Mouse (Mus musculus) heart, embryonic 15.5 days (tissue): ENCODE measurements around the gene Ahr. TPM values are rescaled to one million over a fixed set of nuclear protein-coding genes. Genes with fewer than 3 reads are reported as not detected.

Source experiments
- ATAC-seq: fragments of 200-750 bp; cut with Nextera tagmentation; replicated peaks from 2 replicates; pipeline ENCODE4 v1.8.0; 2017; ENCODE audit warnings: low read depth, moderate TSS enrichment; ENCODE audit not compliant: insufficient number of reproducible peaks, insufficient read depth, low FRiP score
- H3K27ac ChIP-seq: fragments of 300-500 bp; sonication (generic); 2 replicates; pipeline ENCODE4 v1.5.1; 2015; ENCODE audit warnings: mild to moderate bottlenecking, inconsistent platforms
- H3K27me3 ChIP-seq: fragments of 300-500 bp; sonication (generic); 2 replicates; pipeline ENCODE4 v1.6.1; 2015; ENCODE audit warnings: inconsistent platforms
- H3K36me3 ChIP-seq: fragments of 300-500 bp; sonication (generic); 2 replicates; pipeline ENCODE4 v1.6.1; 2015; ENCODE audit warnings: mild to moderate bottlenecking, inconsistent platforms
- H3K4me1 ChIP-seq: fragments of 300-500 bp; sonication (generic); replicated peaks from 2 replicates; pipeline ENCODE4 v1.6.1; 2015; ENCODE audit warnings: inconsistent platforms
- H3K4me2 ChIP-seq: fragments of 300-500 bp; sonication (generic); 2 replicates; pipeline ENCODE4 v1.6.1; 2015; ENCODE audit warnings: inconsistent platforms, mild to moderate bottlenecking, moderate library complexity
- H3K4me3 ChIP-seq: fragments of 300-500 bp; sonication (generic); 2 replicates; pipeline ENCODE4 v1.5.1; 2015; ENCODE audit warnings: mild to moderate bottlenecking, inconsistent platforms
- H3K9ac ChIP-seq: fragments of 300-500 bp; sonication (generic); 2 replicates; pipeline ENCODE4 v1.6.1; 2015; ENCODE audit warnings: mild to moderate bottlenecking, inconsistent platforms
- H3K9me3 ChIP-seq: fragments of 300-500 bp; sonication (generic); replicated peaks from 2 replicates; pipeline ENCODE4 v1.6.1; 2016; ENCODE audit warnings: inconsistent platforms
- WGBS: fragments of 180-500 bp; shearing (Covaris S2); methylation state at CpG from one replicate; pipeline ENCODE4 v1.1.7; 2015; ENCODE audit warnings: mixed read lengths; 5-methylcytosine and 5-hydroxymethylcytosine counted together
- polyA plus RNA-seq: library from polyadenylated mRNA; unstranded; fragments of >200 nt; fragmentation: Nextera tagmentation; extraction: Ambion mirVana; gene quantifications from 2 replicates; pipeline ENCODE4 v1.2.1, GENCODE M21; 2015

Ahr gene
- polyA plus RNA-seq, 1 experiment from 2014 or later: 2.4 TPM

GRCm38 (mm10) chr12:35534114-35534753 is 604 bp downstream of the Ahr start:
- WGBS: under 1% methylated on average over 49 of the region's 49 CpGs
- peak; percentile 53 for ATAC-seq
- H3K27ac ChIP-seq: peak overlapping the region; percentile 37; the same call in 1 of the 2 replicates
- no peaks in the 10 kb centered on the region for H3K36me3 ChIP-seq
- peak overlapping the region; percentile 89 for H3K4me3 ChIP-seq
- peak overlapping the region; percentile 73 for H3K9ac ChIP-seq
- peak overlapping the region; percentile 99 for H3K4me2 ChIP-seq
- peaks cover 5% of the 10 kb centered on the region; the same call in 1 of the 2 replicates for H3K4me1 ChIP-seq
- no peaks in the 10 kb centered on the region for H3K27me3 ChIP-seq
- no peaks in the 10 kb centered on the region for H3K9me3 ChIP-seq

- peak overlapping the region; percentile 31; the same call in 1 of the 2 replicates for H3K27ac ChIP-seq
- H3K4me1 ChIP-seq: peaks cover 5% of the 10 kb centered on the region; the same call in 1 of the 2 replicates
- no peak for ATAC-seq
- peak overlapping the region; percentile 89 for H3K4me3 ChIP-seq
- H3K9ac ChIP-seq: peak overlapping the region; percentile 73; the same call in 1 of the 2 replicates
- no peaks in the 10 kb centered on the region for H3K36me3 ChIP-seq
- H3K4me2 ChIP-seq: peak overlapping the region; percentile 99
- no peaks in the 10 kb centered on the region for H3K9me3 ChIP-seq
- no peaks in the 10 kb centered on the region for H3K27me3 ChIP-seq
Observed at GRCm38 (mm10) chr12:35533748-35534113, 1.1 kb downstream of the Ahr start.

GRCm38 (mm10) chr12:35533133-35533532 is 1.7 kb downstream of the Ahr start:
- peak overlapping the region; percentile 33 for H3K4me2 ChIP-seq

GRCm38 (mm10) chr12:35532151-35532550 is 2.7 kb downstream of the Ahr start:
- Histone ChIP-seq H3K27ac (no peak overlapping the region), H3K4me1 (peaks cover 5% of the 10 kb centered on the region; the same call in 1 of the 2 replicates), H3K4me3 (peak overlapping the region; percentile 8; the same call in 1 of the 2 replicates), H3K4me2 (peak overlapping the region; percentile 31; the same call in 1 of the 2 replicates), H3K9ac (no peak overlapping the region), H3K27me3 (no peaks in the 10 kb centered on the region), H3K9me3 (no peaks in the 10 kb centered on the region), H3K36me3 (no peaks in the 10 kb centered on the region)
- ATAC-seq: no peak
- WGBS: 14% methylated on average over 5 of the region's 5 CpGs

More at GRCm38 (mm10) chr12:35533133-35533532, 1.7 kb downstream of the Ahr start:
- no peaks in the 10 kb centered on the region for H3K36me3 ChIP-seq
- no peak for ATAC-seq
- H3K4me1 ChIP-seq: peaks cover 5% of the 10 kb centered on the region; the same call in 1 of the 2 replicates
- no peak overlapping the region for H3K9ac ChIP-seq
- H3K27ac ChIP-seq: no peak overlapping the region
- H3K9me3 ChIP-seq: no peaks in the 10 kb centered on the region
- peak overlapping the region; percentile 20; the same call in 1 of the 2 replicates for H3K4me3 ChIP-seq
- 60% methylated on average over 5 of the region's 5 CpGs for WGBS
- H3K27me3 ChIP-seq: no peaks in the 10 kb centered on the region

- ATAC-seq: no peak
- no peaks in the 10 kb centered on the region for H3K36me3 ChIP-seq
- no peak overlapping the region for H3K27ac ChIP-seq
- no peaks in the 10 kb centered on the region for H3K9me3 ChIP-seq
- H3K4me1 ChIP-seq: peaks cover 5% of the 10 kb centered on the region; the same call in 1 of the 2 replicates
- H3K9ac ChIP-seq: no peak overlapping the region
- no peak overlapping the region for H3K4me3 ChIP-seq
- H3K27me3 ChIP-seq: no peaks in the 10 kb centered on the region
- H3K4me2 ChIP-seq: no peak overlapping the region
Observed at GRCm38 (mm10) chr12:35530587-35530986, 4.3 kb downstream of the Ahr start.

GRCm38 (mm10) chr12:35527429-35527828 is 7.4 kb downstream of the Ahr start:
- Histone ChIP-seq H3K9me3 (no peaks in the 10 kb centered on the region), H3K4me3 (no peak overlapping the region), H3K9ac (no peak overlapping the region), H3K4me2 (no peak overlapping the region), H3K27ac (no peak overlapping the region), H3K27me3 (no peaks in the 10 kb centered on the region), H3K36me3 (no peaks in the 10 kb centered on the region), H3K4me1 (no peaks in the 10 kb centered on the region)
- 57% methylated on average over 6 of the region's 6 CpGs for WGBS
- ATAC-seq: no peak

- Histone ChIP-seq H3K27ac (no peak overlapping the region), H3K4me2 (no peak overlapping the region), H3K4me1 (no peaks in the 10 kb centered on the region), H3K9ac (no peak overlapping the region), H3K4me3 (no peak overlapping the region), H3K9me3 (no peaks in the 10 kb centered on the region), H3K27me3 (no peaks in the 10 kb centered on the region), H3K36me3 (no peaks in the 10 kb centered on the region)
- WGBS: 80% methylated on average over 9 of the region's 9 CpGs
- ATAC-seq: no peak
Observed at GRCm38 (mm10) chr12:35522585-35523103, 12.2 kb downstream of the Ahr start.

GRCm38 (mm10) chr12:35515621-35516020 is 19.2 kb downstream of the Ahr start:
- Histone ChIP-seq H3K36me3 (no peaks in the 10 kb centered on the region), H3K27me3 (no peaks in the 10 kb centered on the region), H3K4me2 (no peak overlapping the region), H3K4me1 (peaks cover 5% of the 10 kb centered on the region; the same call in 1 of the 2 replicates), H3K9me3 (no peaks in the 10 kb centered on the region), H3K27ac (peak overlapping the region; percentile 7; the same call in 1 of the 2 replicates), H3K9ac (no peak overlapping the region), H3K4me3 (no peak overlapping the region)
- WGBS: 39% methylated on average over 3 of the region's 3 CpGs
- no peak for ATAC-seq

- H3K27ac ChIP-seq: no peak overlapping the region
- H3K4me2 ChIP-seq: no peak overlapping the region
- H3K36me3 ChIP-seq: no peaks in the 10 kb centered on the region
- H3K27me3 ChIP-seq: no peaks in the 10 kb centered on the region
- no peaks in the 10 kb centered on the region for H3K9me3 ChIP-seq
- ATAC-seq: no peak
- 56% methylated on average over 2 of the region's 2 CpGs for WGBS
- H3K4me1 ChIP-seq: peaks cover 5% of the 10 kb centered on the region; the same call in 1 of the 2 replicates
- no peak overlapping the region for H3K4me3 ChIP-seq
- no peak overlapping the region for H3K9ac ChIP-seq
Observed at GRCm38 (mm10) chr12:35514671-35515070, 20.2 kb downstream of the Ahr start.

- H3K9me3 ChIP-seq: no peaks in the 10 kb centered on the region
- H3K27me3 ChIP-seq: no peaks in the 10 kb centered on the region
- no peak overlapping the region for H3K4me2 ChIP-seq
- WGBS: 81% methylated on average over 5 of the region's 5 CpGs
- H3K27ac ChIP-seq: no peak overlapping the region
- no peaks in the 10 kb centered on the region for H3K36me3 ChIP-seq
- no peak overlapping the region for H3K9ac ChIP-seq
- peaks cover 2% of the 10 kb centered on the region; the same call in 1 of the 2 replicates for H3K4me1 ChIP-seq
- no peak overlapping the region for H3K4me3 ChIP-seq
- no peak for ATAC-seq
Observed at GRCm38 (mm10) chr12:35510711-35511110, 24.1 kb downstream of the Ahr start.

GRCm38 (mm10) chr12:35506383-35506782 is 28.5 kb downstream of the Ahr start:
- Histone ChIP-seq H3K9ac (no peak overlapping the region), H3K9me3 (no peaks in the 10 kb centered on the region), H3K4me2 (no peak overlapping the region), H3K27me3 (no peaks in the 10 kb centered on the region), H3K4me3 (no peak overlapping the region), H3K4me1 (no peaks in the 10 kb centered on the region), H3K27ac (no peak overlapping the region), H3K36me3 (no peaks in the 10 kb centered on the region)
- 85% methylated on average over 2 of the region's 2 CpGs for WGBS
- no peak for ATAC-seq

- H3K27me3 ChIP-seq: no peaks in the 10 kb centered on the region
- 70% methylated on average over 15 of the region's 15 CpGs for WGBS
Observed at GRCm38 (mm10) chr12:35504081-35504480, 30.8 kb downstream of the Ahr start.

More at GRCm38 (mm10) chr12:35504081-35504480, 30.8 kb downstream of the Ahr start:
- Histone ChIP-seq H3K4me1 (no peaks in the 10 kb centered on the region), H3K4me3 (no peak overlapping the region), H3K36me3 (no peaks in the 10 kb centered on the region), H3K9ac (no peak overlapping the region), H3K27ac (no peak overlapping the region), H3K9me3 (no peaks in the 10 kb centered on the region), H3K4me2 (peak overlapping the region; percentile 20; the same call in 1 of the 2 replicates)
- ATAC-seq: no peak
